Mouse (Mus musculus): ENCODE measurements around the gene Myg1. TPM values are rescaled to one million over a fixed set of nuclear protein-coding genes. Genes with fewer than 3 reads are reported as not detected.
A peak's percentile ranks its signal among the peaks of the same experiment; 100 is the strongest.

Gene Myg1
- polyA plus RNA-seq, 1 experiment = 105 TPM

DNA sequence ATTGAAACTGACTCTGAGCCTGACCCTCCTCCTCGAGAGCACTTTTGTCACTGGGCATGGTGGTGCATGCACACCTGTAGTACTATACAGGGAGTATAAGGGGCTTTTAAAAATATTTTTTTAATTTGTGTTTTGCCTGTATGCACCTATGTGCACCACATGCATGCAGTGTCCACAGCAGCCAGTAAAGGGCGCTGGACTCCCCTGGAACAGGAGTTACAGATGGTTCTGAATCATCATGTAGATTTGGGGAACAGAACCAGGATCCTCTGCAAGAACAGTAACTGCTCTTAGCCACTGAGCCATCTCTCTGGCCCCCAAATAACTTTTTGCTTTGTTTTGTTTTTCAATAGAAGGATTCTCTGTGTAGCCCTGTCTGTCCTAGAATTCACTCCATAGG lies 20.7 kb downstream of the Myg1 start:
- WGBS = 73% methylated on average over 2 of the region's 2 CpGs
- DNase-seq = no peak
- TF ChIP-seq POLR2A (IDR thresholded peaks at IDR 0.05; ENCODE audit: control insufficient read depth, extremely low read depth, insufficient read depth, low read length, poor library complexity) (no peak), CTCF (IDR thresholded peaks at IDR 0.05; ENCODE audit: borderline replicate concordance, control insufficient read depth, extremely low read depth, insufficient read depth, low read length, poor library complexity) (no peak)
- Histone ChIP-seq H3K4me3 (ENCODE audit: control insufficient read depth, insufficient read depth, low read length) (no peak overlapping the region), H3K36me3 (ENCODE audit: control insufficient read depth, insufficient read depth, low read length) (no peaks in the 10 kb centered on the region), H3K27ac (ENCODE audit: control insufficient read depth, insufficient read depth, low read length) (no peak overlapping the region), H3K4me1 (replicated peaks; ENCODE audit: control insufficient read depth, insufficient read depth, low read length) (peaks cover 18% of the 10 kb centered on the region), H3K27me3 (ENCODE audit: control insufficient read depth, insufficient read depth, low read length) (peaks cover 14% of the 10 kb centered on the region)

DNA sequence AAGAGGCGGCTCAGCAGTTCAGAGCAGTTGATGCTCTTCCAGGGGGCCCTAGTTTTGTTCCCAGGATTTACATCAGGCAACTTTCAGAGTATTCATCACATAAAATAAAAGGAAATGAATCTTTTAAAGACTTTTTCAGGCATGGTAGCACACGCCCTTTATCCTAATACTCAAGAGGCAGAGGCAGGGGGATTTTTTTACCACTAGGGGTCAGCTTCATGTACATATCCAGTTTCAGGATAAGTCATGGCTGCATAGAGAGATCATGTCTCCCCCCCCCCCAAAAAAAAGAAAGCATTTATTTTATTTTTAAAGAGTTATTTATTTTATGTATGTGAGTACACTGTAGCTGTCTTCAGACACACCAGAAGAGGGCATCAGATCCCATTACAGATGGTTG lies 22.5 kb downstream of the Myg1 start:
- no peak overlapping the region for H3K27ac ChIP-seq (ENCODE audit: control insufficient read depth, insufficient read depth, low read length)
- 89% methylated on average over 2 of the region's 2 CpGs for WGBS
- H3K4me1 ChIP-seq (replicated peaks; ENCODE audit: control insufficient read depth, insufficient read depth, low read length) = peaks cover 26% of the 10 kb centered on the region
- DNase-seq = no peak
- peaks cover 20% of the 10 kb centered on the region for H3K27me3 ChIP-seq (ENCODE audit: control insufficient read depth, insufficient read depth, low read length)
- H3K36me3 ChIP-seq (ENCODE audit: control insufficient read depth, insufficient read depth, low read length) = no peaks in the 10 kb centered on the region
- H3K4me3 ChIP-seq (ENCODE audit: control insufficient read depth, insufficient read depth, low read length) = no peak overlapping the region
- TF ChIP-seq CTCF (IDR thresholded peaks at IDR 0.05; ENCODE audit: borderline replicate concordance, control insufficient read depth, extremely low read depth, insufficient read depth, low read length, poor library complexity) (no peak), POLR2A (IDR thresholded peaks at IDR 0.05; ENCODE audit: control insufficient read depth, extremely low read depth, insufficient read depth, low read length, poor library complexity) (no peak)

- Histone ChIP-seq H3K27ac (ENCODE audit: control insufficient read depth, insufficient read depth, low read length) (no peak overlapping the region), H3K4me1 (replicated peaks; ENCODE audit: control insufficient read depth, insufficient read depth, low read length) (peaks cover 21% of the 10 kb centered on the region), H3K27me3 (ENCODE audit: control insufficient read depth, insufficient read depth, low read length) (peaks cover 20% of the 10 kb centered on the region), H3K36me3 (ENCODE audit: control insufficient read depth, insufficient read depth, low read length) (no peaks in the 10 kb centered on the region), H3K4me3 (ENCODE audit: control insufficient read depth, insufficient read depth, low read length) (peak overlapping the region; percentile 26)
- no peak for DNase-seq
- TF ChIP-seq CTCF (IDR thresholded peaks at IDR 0.05; ENCODE audit: borderline replicate concordance, control insufficient read depth, extremely low read depth, insufficient read depth, low read length, poor library complexity) (no peak), POLR2A (IDR thresholded peaks at IDR 0.05; ENCODE audit: control insufficient read depth, extremely low read depth, insufficient read depth, low read length, poor library complexity) (no peak)
- 1% methylated on average over 49 of the region's 49 CpGs for WGBS
Measured at GRCm38 (mm10) chr15:102355134-102355870, 23.8 kb downstream of the Myg1 start.

DNA sequence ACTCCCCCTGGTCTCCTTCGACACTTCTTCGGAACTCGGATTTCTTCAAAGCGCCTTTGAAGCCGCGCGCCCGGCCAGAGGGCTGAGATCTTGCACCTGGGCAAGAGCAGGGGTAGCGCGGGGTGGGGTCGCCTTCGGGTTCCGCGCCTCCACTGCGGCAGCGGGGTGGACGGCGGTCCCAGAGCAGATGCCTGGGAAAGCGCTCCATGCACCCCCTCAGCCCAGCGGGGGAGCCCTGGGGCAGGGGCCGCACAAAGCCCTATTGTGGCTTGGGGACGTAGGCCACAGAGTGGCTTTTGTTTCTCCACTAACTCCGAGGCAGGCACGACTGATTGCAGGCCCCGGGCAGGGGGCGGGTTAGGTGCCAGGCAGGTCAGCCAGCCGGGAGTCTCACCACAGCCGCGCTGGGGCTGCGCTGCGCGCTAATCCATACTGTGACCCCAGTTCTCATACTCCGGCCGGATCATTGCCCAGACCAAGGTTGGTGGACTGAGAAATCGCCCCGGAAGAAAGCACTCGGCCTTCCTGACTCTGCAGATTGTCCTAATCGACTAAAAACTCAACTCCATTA lies 24.4 kb downstream of the Myg1 start:
- Histone ChIP-seq H3K27ac (ENCODE audit: control insufficient read depth, insufficient read depth, low read length) (no peak overlapping the region), H3K4me3 (ENCODE audit: control insufficient read depth, insufficient read depth, low read length) (peak overlapping the region; percentile 26), H3K4me1 (replicated peaks; ENCODE audit: control insufficient read depth, insufficient read depth, low read length) (peaks cover 21% of the 10 kb centered on the region), H3K36me3 (ENCODE audit: control insufficient read depth, insufficient read depth, low read length) (no peaks in the 10 kb centered on the region), H3K27me3 (ENCODE audit: control insufficient read depth, insufficient read depth, low read length) (peaks cover 20% of the 10 kb centered on the region)
- no peak for TF ChIP-seq CTCF (IDR thresholded peaks at IDR 0.05; ENCODE audit: borderline replicate concordance, control insufficient read depth, extremely low read depth, insufficient read depth, low read length, poor library complexity)
- TF ChIP-seq POLR2A (IDR thresholded peaks at IDR 0.05; ENCODE audit: control insufficient read depth, extremely low read depth, insufficient read depth, low read length, poor library complexity) = no peak
- DNase-seq = no peak
- 7% methylated on average over 38 of the region's 38 CpGs for WGBS

GRCm38 (mm10) chr15:102356501-102357325 lies 25.2 kb downstream of the Myg1 start:
- DNase-seq = no peak
- H3K27ac ChIP-seq (ENCODE audit: control insufficient read depth, insufficient read depth, low read length) = no peak overlapping the region
- no peak overlapping the region for H3K4me3 ChIP-seq (ENCODE audit: control insufficient read depth, insufficient read depth, low read length)
- peaks cover 21% of the 10 kb centered on the region for H3K4me1 ChIP-seq (replicated peaks; ENCODE audit: control insufficient read depth, insufficient read depth, low read length)
- no peaks in the 10 kb centered on the region for H3K36me3 ChIP-seq (ENCODE audit: control insufficient read depth, insufficient read depth, low read length)
- TF ChIP-seq POLR2A (IDR thresholded peaks at IDR 0.05; ENCODE audit: control insufficient read depth, extremely low read depth, insufficient read depth, low read length, poor library complexity) = no peak
- TF ChIP-seq CTCF (IDR thresholded peaks at IDR 0.05; ENCODE audit: borderline replicate concordance, control insufficient read depth, extremely low read depth, insufficient read depth, low read length, poor library complexity) = no peak
- 66% methylated on average over 16 of the region's 16 CpGs for WGBS
- peaks cover 20% of the 10 kb centered on the region for H3K27me3 ChIP-seq (ENCODE audit: control insufficient read depth, insufficient read depth, low read length)

GRCm38 (mm10) chr15:102358126-102358525 lies 26.6 kb downstream of the Myg1 start:
- DNase-seq = peak; percentile 11
- Histone ChIP-seq H3K27ac (ENCODE audit: control insufficient read depth, insufficient read depth, low read length) (no peak overlapping the region), H3K4me1 (replicated peaks; ENCODE audit: control insufficient read depth, insufficient read depth, low read length) (peaks cover 21% of the 10 kb centered on the region), H3K4me3 (ENCODE audit: control insufficient read depth, insufficient read depth, low read length) (no peak overlapping the region), H3K36me3 (ENCODE audit: control insufficient read depth, insufficient read depth, low read length) (no peaks in the 10 kb centered on the region), H3K27me3 (ENCODE audit: control insufficient read depth, insufficient read depth, low read length) (peaks cover 20% of the 10 kb centered on the region)
- 3% methylated on average over 25 of the region's 25 CpGs for WGBS
- no peak for TF ChIP-seq POLR2A (IDR thresholded peaks at IDR 0.05; ENCODE audit: control insufficient read depth, extremely low read depth, insufficient read depth, low read length, poor library complexity)
- no peak for TF ChIP-seq CTCF (IDR thresholded peaks at IDR 0.05; ENCODE audit: borderline replicate concordance, control insufficient read depth, extremely low read depth, insufficient read depth, low read length, poor library complexity)

Data from thymus, adult 2 months (tissue).